Mouse (Mus musculus) neutrophil, adult 5-6 weeks (primary cell): Measurements from ENCODE around the gene Psma6. TPM values are rescaled to one million over a fixed set of nuclear protein-coding genes. Genes with fewer than 3 reads are reported as not detected.
"Not testable (repeated sequence)": the region's sequence is repeated elsewhere in the genome, so short reads cannot be mapped to it uniquely, and the experiment has no call there.

Experiments used
- ATAC-seq: fragments of 151-379, 151-347 bp; 2 replicates; pipeline ENCODE4 v1.8.0; 2017; ENCODE audit warnings: mild to moderate bottlenecking, moderate TSS enrichment; ENCODE audit not compliant: insufficient number of reproducible peaks, poor library complexity, low FRiP score, severe bottlenecking; ENCODE audit errors: extremely low read depth
- total RNA-seq: library from RNA; stranded (forward); fragments of 200-1000 nt; gene quantifications from 2 replicates; pipeline ENCODE4 v1.2.3, GENCODE M21; 2017

Gene Psma6
- 128 and 134 TPM in 2 replicates for total RNA-seq

- ATAC-seq: no peak
Measured at GRCm38 (mm10) chr12:55384023-55384749, at the start of gene Psma6. TSS of gene Psma6 (plus strand) at chr12:55384222.

GRCm38 (mm10) chr12:55338490-55338889 is 45.5 kb upstream of the Psma6 start:
- ATAC-seq: not testable (repeated sequence)

- ATAC-seq: not testable (repeated sequence)
Measured at GRCm38 (mm10) chr12:55343045-55343444, 41.0 kb upstream of the Psma6 start.

- no peak for ATAC-seq
Measured at GRCm38 (mm10) chr12:55343998-55344397, 40.0 kb upstream of the Psma6 start.

GRCm38 (mm10) chr12:55344583-55344982 is 39.4 kb upstream of the Psma6 start:
- no peak for ATAC-seq

GRCm38 (mm10) chr12:55353423-55353822 is 30.6 kb upstream of the Psma6 start:
- ATAC-seq: no peak

- ATAC-seq: peak; percentile 74; the same call in 1 of the 2 replicates
Measured at GRCm38 (mm10) chr12:55354904-55355303, 29.1 kb upstream of the Psma6 start.

- no peak for ATAC-seq
Measured at GRCm38 (mm10) chr12:55357303-55357702, 26.7 kb upstream of the Psma6 start.

- peak; percentile 60; the same call in 1 of the 2 replicates for ATAC-seq
Measured at GRCm38 (mm10) chr12:55360929-55361328, 23.1 kb upstream of the Psma6 start.

- ATAC-seq: no peak
Measured at GRCm38 (mm10) chr12:55365083-55365482, 18.9 kb upstream of the Psma6 start.

GRCm38 (mm10) chr12:55372424-55373055 is 11.5 kb upstream of the Psma6 start:
- no peak for ATAC-seq

- ATAC-seq: no peak
Measured at GRCm38 (mm10) chr12:55376956-55377609, 6.9 kb upstream of the Psma6 start.

- ATAC-seq: no peak
Measured at GRCm38 (mm10) chr12:55377610-55377980, 6.4 kb upstream of the Psma6 start.

GRCm38 (mm10) chr12:55384826-55385225 is 804 bp downstream of the Psma6 start:
- ATAC-seq: no peak

GRCm38 (mm10) chr12:55385931-55386330 is 1.9 kb downstream of the Psma6 start:
- no peak for ATAC-seq

GRCm38 (mm10) chr12:55386456-55386855 is 2.4 kb downstream of the Psma6 start:
- no peak for ATAC-seq

GRCm38 (mm10) chr12:55387083-55387787 is 3.2 kb downstream of the Psma6 start:
- ATAC-seq: no peak

- no peak for ATAC-seq
Measured at GRCm38 (mm10) chr12:55387788-55388465, 3.9 kb downstream of the Psma6 start.

GRCm38 (mm10) chr12:55388478-55388877 is 4.5 kb downstream of the Psma6 start:
- peak; percentile 67 for ATAC-seq
